ENCODE assay signal across 24 mouse cellular contexts in the genomic region with DNA sequence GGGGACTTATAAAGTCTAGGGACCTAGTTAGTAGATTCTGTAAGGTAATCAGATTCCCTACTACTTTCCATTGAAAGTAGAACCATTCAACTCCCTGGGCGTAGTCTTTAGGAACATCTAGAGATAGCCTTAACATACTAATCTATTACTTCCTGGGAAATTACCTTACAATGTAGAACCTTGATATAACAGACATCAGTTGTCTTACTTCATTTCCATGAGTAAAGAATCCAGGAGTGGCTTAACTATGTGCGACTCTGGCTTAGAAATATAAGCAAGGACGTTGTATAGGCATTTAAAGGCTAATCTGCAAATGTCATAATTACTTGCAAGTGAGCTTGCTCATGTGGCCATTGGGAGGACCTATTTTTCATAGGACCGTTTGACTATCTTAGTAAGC. TPM values are rescaled to one million over a fixed set of nuclear protein-coding genes. Genes with fewer than 3 reads are reported as not detected.
"Had no signal": no experiment of that assay in that cellular context is flagged by ENCODE, and none has a peak within 500 bp of the region (broad histone marks: within the 10 kb centered on the region; RNA-seq: fewer than 3 reads in every experiment).

No protein-coding gene starts in this region.

- H3K4me3 ChIP-seq: gastrocnemius, adult 2 months; heart, embryonic 12.5 days; hindbrain, embryonic 10.5 days; hindbrain, embryonic 12.5 days; kidney, embryonic 15.5 days; limb, embryonic 13.5 days; limb, embryonic 15.5 days; liver, embryonic 12.5 days had no signal

- DNase-seq: gastrocnemius, adult 2 months; gastrocnemius, postnatal 10 days; gastrocnemius, postnatal 25 days; heart, adult 18-20 months; heart, postnatal 10 days; heart, postnatal 4 days; kidney, adult 11 months; kidney, adult 2 months; kidney, adult 9 months; kidney, postnatal 14 days; kidney, postnatal 36 days; layer of hippocampus, adult 9-11 months; layer of hippocampus, postnatal 36 days; left cerebral cortex, postnatal 4 days had no signal

- H3K9me3 ChIP-seq: heart, embryonic 12.5 days; hindbrain, embryonic 10.5 days; hindbrain, embryonic 12.5 days; kidney, embryonic 15.5 days; limb, embryonic 13.5 days; limb, embryonic 15.5 days; liver, embryonic 12.5 days had no signal

- H3K27ac ChIP-seq: gastrocnemius, adult 2 months; hindbrain, embryonic 10.5 days; hindbrain, embryonic 12.5 days; hindbrain, embryonic 14.5 days; kidney, embryonic 15.5 days; kidney, postnatal 0 days; limb, embryonic 13.5 days; limb, embryonic 15.5 days; liver, embryonic 12.5 days had no signal

- H3K9ac ChIP-seq: heart, embryonic 12.5 days; hindbrain, embryonic 12.5 days; hindbrain, embryonic 14.5 days; kidney, embryonic 15.5 days; limb, embryonic 13.5 days; limb, embryonic 15.5 days; liver, embryonic 12.5 days had no signal

- H3K36me3 ChIP-seq: heart, embryonic 12.5 days; hindbrain, embryonic 12.5 days; kidney, embryonic 15.5 days; limb, embryonic 13.5 days; limb, embryonic 15.5 days had no signal

RNA-seq across cellular contexts. Expression of a gene that starts 49.0 kb away (rescaled TPM):
- total RNA-seq: liver, adult 2 months had no signal
